Mouse (Mus musculus) left cerebral cortex, postnatal 25 days (tissue): ENCODE measurements around the gene Arid4b. TPM values are rescaled to one million over a fixed set of nuclear protein-coding genes. Genes with fewer than 3 reads are reported as not detected.

ENCODE experiments used
- DNase-seq, 2 experiments: peaks; one replicate each; pipeline ENCODE4 v3.0.0; 2022; ENCODE audit warnings: low spot score in 2 of 2, mixed read lengths in 1 of 2
- intact Hi-C: fragments of 180-260 bp; cut with DNase I; formaldehyde crosslinking; loops from one replicate; pipeline ENCODE4 v1.15.1; 2025
- total RNA-seq, 2 experiments: library from RNA; stranded (reverse); gene quantifications; 2 replicates each; pipeline ENCODE4 v1.2.3; 2021

The Arid4b gene
- total RNA-seq, 2 experiments from 2014 or later, result 46.1 to 50.5 TPM

- intact Hi-C loops, result loop anchor here (2.0 kb wide), 1 partner anchor 297 kb away; no protein-coding TSS in a partner anchor
- DNase-seq, result no peak
Measured at GRCm38 (mm10) chr13:14177989-14178388, 115.0 kb downstream of the Arid4b start.

- intact Hi-C loops, result no loop called here
- no peak for DNase-seq
Measured at GRCm38 (mm10) chr13:14179669-14180068, 116.6 kb downstream of the Arid4b start.

- DNase-seq, result no peak
Measured at GRCm38 (mm10) chr13:14245946-14246345, 182.9 kb downstream of the Arid4b start.

More at GRCm38 (mm10) chr13:14245946-14246345, 182.9 kb downstream of the Arid4b start:
- intact Hi-C loops, result no loop called here

Other genes starting within 250 kb of the Arid4b start
- gene B3galnt2, start 108.8 kb upstream of the Arid4b start, total RNA-seq, result 10 to 100 TPM; 10.7 to 14.2 TPM
- gene Tbce, start 23.6 kb upstream of the Arid4b start, total RNA-seq, result 10 to 100 TPM; 76.5 to 79.1 TPM
- 10 to 100 TPM; 61.4 to 62.7 TPM for gene Ggps1, start 256 bp downstream of the Arid4b start, total RNA-seq